Mouse (Mus musculus) lung, embryonic 14.5 days (tissue): Measurements from ENCODE around the gene Agap2. TPM values are rescaled to one million over a fixed set of nuclear protein-coding genes. Genes with fewer than 3 reads are reported as not detected.

Experiments
- ATAC-seq: fragments of 200-750 bp; cut with Nextera tagmentation; 2 replicates; pipeline ENCODE4 v1.8.0; 2017; ENCODE audit warnings: mild to moderate bottlenecking, moderate TSS enrichment, moderate library complexity; ENCODE audit not compliant: insufficient read depth
- DNase-seq: peaks from one replicate; pipeline ENCODE4 v3.0.0-alpha.2; 2015
- H3K27ac ChIP-seq: fragments of 300-500 bp; sonication (generic); 2 replicates; pipeline ENCODE4 v1.5.1; 2014; ENCODE audit warnings: low read depth, mild to moderate bottlenecking, moderate library complexity
- H3K27me3 ChIP-seq: fragments of 300-500 bp; sonication (generic); 2 replicates; pipeline ENCODE4 v1.6.1; 2014; ENCODE audit warnings: low read length, control low read depth; ENCODE audit not compliant: insufficient read depth
- H3K36me3 ChIP-seq: fragments of 300-500 bp; sonication (generic); 2 replicates; pipeline ENCODE4 v1.6.1; 2014; ENCODE audit warnings: control low read depth; ENCODE audit not compliant: insufficient read depth
- H3K4me1 ChIP-seq: fragments of 300-500 bp; sonication (generic); 2 replicates; pipeline ENCODE4 v1.6.1; 2014; ENCODE audit warnings: antibody characterized with exemption, control low read depth; ENCODE audit not compliant: insufficient read depth
- H3K4me2 ChIP-seq: fragments of 300-500 bp; sonication (generic); 2 replicates; pipeline ENCODE4 v1.6.1; 2014; ENCODE audit warnings: mild to moderate bottlenecking
- H3K4me3 ChIP-seq: fragments of 300-500 bp; sonication (generic); 2 replicates; pipeline ENCODE4 v1.5.1; 2014; ENCODE audit warnings: low read depth, low read length
- H3K9ac ChIP-seq: fragments of 300-500 bp; sonication (generic); 2 replicates; pipeline ENCODE4 v1.6.1; 2014
- H3K9me3 ChIP-seq: fragments of 300-500 bp; sonication (generic); 2 replicates; pipeline ENCODE4 v1.6.1; 2016; ENCODE audit warnings: low read depth, low read length, control low read depth
- CTCF ChIP-seq: IDR thresholded peaks from 2 replicates; pipeline ENCODE4 v1.5.1; 2016; ENCODE audit warnings: antibody characterized with exemption, low read depth
- WGBS: fragments of 180-500 bp; shearing (Covaris S2); extraction: QIAGEN DNeasy Blood & Tissue Kit; methylation state at CpG from one replicate; pipeline ENCODE4 v1.1.7; 2014; 5-methylcytosine and 5-hydroxymethylcytosine counted together
- polyA plus RNA-seq: library from polyadenylated mRNA; unstranded; fragments of >200 nt; fragmentation: Nextera tagmentation; extraction: Ambion mirVana; gene quantifications from 2 replicates; pipeline ENCODE4 v1.2.1, GENCODE M21; 2014

Gene Agap2
- polyA plus RNA-seq, 1 experiment from 2014 or later, result 0.07 TPM

DNA sequence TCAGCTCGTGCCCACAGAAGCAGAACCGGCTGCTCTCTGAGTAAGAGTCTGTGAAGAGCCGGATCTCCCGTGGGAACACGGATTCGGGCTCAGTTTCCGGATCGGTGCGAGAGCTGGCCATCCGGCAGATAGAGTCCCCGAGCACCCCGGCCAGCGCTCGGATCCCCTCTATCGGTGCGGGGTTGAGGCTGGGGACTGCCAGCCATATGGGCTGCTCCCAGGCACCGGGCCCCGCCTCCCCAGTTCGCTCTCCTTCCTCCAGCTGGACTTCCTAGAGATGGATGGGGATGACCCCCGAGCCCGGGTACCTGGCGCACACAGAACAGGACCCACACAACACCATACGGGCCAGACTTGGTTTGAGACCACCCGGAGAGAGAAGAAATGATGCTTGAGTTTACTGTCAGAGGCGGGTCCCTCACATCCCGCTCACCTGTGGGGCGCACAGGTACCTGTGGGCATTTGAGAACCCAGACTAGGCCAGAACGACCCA lies 33.8 kb upstream of the Agap2 start, which contains the start of the genes Mettl1 and Eef1akmt3:
Gene Mettl1, plus strand, starts transcription at position 141 of the 493 bp plus-strand sequence.
Gene Eef1akmt3, minus strand, starts transcription at position 240 of the 493 bp plus-strand sequence.
- Histone ChIP-seq H3K27ac (peak within 1 kb of the TSS; percentile 75), H3K4me2 (peak within 1 kb of the TSS; percentile 98), H3K4me3 (peak within 1 kb of the TSS; percentile 77), H3K4me1 (peaks cover 6% of the 10 kb centered on the region; the same call in 1 of the 2 replicates), H3K9me3 (no peaks in the 10 kb centered on the region), H3K9ac (peak within 1 kb of the TSS; percentile 72), H3K36me3 (peaks cover 20% of the 10 kb centered on the region), H3K27me3 (peaks cover 5% of the 10 kb centered on the region)
- DNase-seq, result peak; percentile 55
- peak; percentile 79 for ATAC-seq
- WGBS, result under 1% methylated on average over 28 of the region's 28 CpGs
- TF ChIP-seq CTCF, result no peak

DNA sequence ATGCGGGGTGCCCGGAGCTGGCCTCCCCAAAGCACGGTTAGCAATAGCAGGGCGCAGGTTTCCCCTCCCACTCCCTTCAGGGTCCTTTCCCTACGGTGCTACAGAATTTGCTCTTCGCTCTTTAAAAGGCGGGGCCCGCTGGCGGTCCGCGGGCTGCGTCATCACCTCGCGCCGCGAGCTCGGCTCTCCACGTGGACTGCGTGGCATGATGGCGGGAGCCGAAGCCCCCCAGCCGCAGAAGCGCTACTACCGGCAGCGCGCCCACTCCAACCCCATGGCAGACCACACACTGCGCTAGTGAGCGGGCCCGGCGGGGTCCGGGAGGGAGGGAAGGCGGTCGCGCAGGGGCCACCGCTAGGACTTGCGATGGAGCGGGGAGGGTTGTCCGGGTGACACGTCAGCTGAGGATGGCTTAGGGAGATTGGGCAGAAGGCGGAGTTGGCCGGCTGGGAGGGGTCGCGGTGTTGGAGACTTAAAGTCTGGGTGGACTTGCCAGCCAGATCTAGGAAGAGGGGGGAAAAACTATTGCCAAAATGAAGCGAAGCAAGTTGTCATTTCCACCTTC lies 33.2 kb upstream of the Agap2 start:
- peak; percentile 97 for DNase-seq
- Histone ChIP-seq H3K36me3 (peaks cover 20% of the 10 kb centered on the region), H3K4me2 (peak overlapping the region; percentile 98), H3K4me1 (peaks cover 6% of the 10 kb centered on the region; the same call in 1 of the 2 replicates), H3K9me3 (no peaks in the 10 kb centered on the region), H3K9ac (peak overlapping the region; percentile 72), H3K27me3 (peaks cover 5% of the 10 kb centered on the region), H3K4me3 (peak overlapping the region; percentile 77), H3K27ac (peak overlapping the region; percentile 75)
- no peak for TF ChIP-seq CTCF
- peak; percentile 84 for ATAC-seq
- under 1% methylated on average over 44 of the region's 44 CpGs for WGBS

DNA sequence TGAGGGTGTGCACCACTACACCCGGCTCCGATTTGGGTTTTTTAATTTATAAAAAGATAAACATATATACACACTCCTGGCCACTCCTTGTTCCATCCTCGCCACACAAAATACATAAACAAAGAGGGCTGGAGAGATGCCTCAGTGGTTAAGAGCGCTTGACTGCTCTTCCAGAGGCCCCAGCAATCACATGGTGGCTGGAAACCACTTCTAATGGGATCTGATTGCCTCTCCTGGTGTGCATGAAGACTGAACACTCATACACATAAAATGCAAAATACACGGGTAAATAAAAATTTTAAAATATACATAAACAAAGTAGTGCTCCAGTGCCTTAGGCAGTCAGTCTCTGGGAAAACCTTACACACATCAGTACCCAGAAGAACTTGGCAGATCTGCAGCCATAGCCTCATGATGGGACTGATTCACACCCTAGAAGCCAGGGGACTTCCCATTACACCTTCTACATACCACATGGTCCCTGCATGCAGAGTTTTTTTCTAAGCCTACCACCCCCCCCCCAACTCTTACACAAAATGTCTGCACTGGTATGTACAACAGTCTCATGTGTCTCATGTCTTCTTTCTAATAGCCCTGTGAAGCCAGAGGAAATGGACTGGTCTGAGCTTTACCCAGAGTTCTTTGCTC lies 32.5 kb upstream of the Agap2 start:
- H3K4me2 ChIP-seq, result peak overlapping the region; percentile 98
- peak overlapping the region; percentile 77 for H3K4me3 ChIP-seq
- H3K36me3 ChIP-seq, result peaks cover 20% of the 10 kb centered on the region
- TF ChIP-seq CTCF, result no peak
- peaks cover 8% of the 10 kb centered on the region for H3K27me3 ChIP-seq
- DNase-seq (no peak), ATAC-seq (no peak)
- 12% methylated on average over 5 of the region's 5 CpGs for WGBS
- peak overlapping the region; percentile 72 for H3K9ac ChIP-seq
- no peaks in the 10 kb centered on the region for H3K9me3 ChIP-seq
- H3K4me1 ChIP-seq, result peaks cover 6% of the 10 kb centered on the region; the same call in 1 of the 2 replicates
- peak overlapping the region; percentile 75 for H3K27ac ChIP-seq

DNA sequence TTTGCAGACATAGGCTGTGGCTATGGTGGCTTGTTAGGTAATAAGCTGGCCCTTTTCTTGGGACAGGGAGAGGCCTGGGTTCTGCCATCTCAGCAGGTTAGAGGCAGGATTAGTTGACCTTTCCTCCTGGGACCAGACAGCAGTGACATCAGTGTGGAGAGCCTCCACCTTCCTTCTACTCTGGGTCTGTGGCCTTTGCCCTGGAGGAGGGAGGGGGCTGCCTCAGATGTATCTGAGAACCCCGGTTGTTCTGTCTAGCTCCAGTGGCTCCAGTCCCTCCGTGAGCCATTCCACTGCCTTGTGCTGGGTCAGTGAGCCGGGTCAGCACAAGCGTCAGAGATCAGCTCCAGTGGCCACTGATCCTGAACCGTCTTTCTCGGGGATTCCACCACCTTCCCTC lies 31.9 kb upstream of the Agap2 start:
- Histone ChIP-seq H3K27ac (no peak overlapping the region), H3K9ac (no peak overlapping the region), H3K4me1 (peaks cover 6% of the 10 kb centered on the region; the same call in 1 of the 2 replicates), H3K4me2 (peak overlapping the region; percentile 98; the same call in 1 of the 2 replicates), H3K27me3 (peaks cover 14% of the 10 kb centered on the region), H3K4me3 (no peak overlapping the region), H3K9me3 (no peaks in the 10 kb centered on the region), H3K36me3 (peaks cover 20% of the 10 kb centered on the region)
- no peak for DNase-seq
- TF ChIP-seq CTCF, result no peak
- WGBS, result 86% methylated on average over 6 of the region's 6 CpGs
- ATAC-seq, result no peak

DNA sequence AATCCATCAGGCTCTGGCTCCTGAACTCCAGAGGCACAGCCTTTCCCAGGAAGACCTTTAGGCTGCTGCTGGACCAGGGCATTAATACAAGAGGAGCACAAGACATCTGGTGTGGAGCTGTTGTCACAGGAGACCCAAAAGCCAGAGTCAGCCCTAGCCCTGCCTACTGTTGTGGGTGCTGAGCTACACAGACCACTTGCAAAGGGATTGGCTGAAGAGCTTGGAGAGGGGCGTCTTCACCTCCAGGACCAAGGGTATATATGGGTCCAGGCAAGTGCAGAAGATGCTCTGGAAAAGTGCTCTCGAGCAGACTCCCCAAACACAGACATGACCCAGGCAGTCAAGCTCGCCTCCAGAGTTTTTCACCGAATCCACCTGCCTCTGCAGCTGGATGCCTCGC lies 27.1 kb upstream of the Agap2 start, which contains the start of gene Cyp27b1:
Gene Cyp27b1, plus strand, starts transcription at position 297 of the 400 bp plus-strand sequence.
- H3K4me1 ChIP-seq, result no peaks in the 10 kb centered on the region; the same call in 1 of the 2 replicates
- ATAC-seq (no peak), DNase-seq (no peak)
- H3K9ac ChIP-seq, result no peak within 1 kb of the TSS; the same call in 1 of the 2 replicates
- no peak within 1 kb of the TSS for H3K27ac ChIP-seq
- no peaks in the 10 kb centered on the region for H3K9me3 ChIP-seq
- peaks cover 48% of the 10 kb centered on the region for H3K27me3 ChIP-seq
- H3K4me3 ChIP-seq, result peak within 1 kb of the TSS; percentile 22
- H3K4me2 ChIP-seq, result peak within 1 kb of the TSS; percentile 48
- peaks cover 20% of the 10 kb centered on the region for H3K36me3 ChIP-seq
- 26% methylated on average over 5 of the region's 5 CpGs for WGBS
- TF ChIP-seq CTCF, result no peak

DNA sequence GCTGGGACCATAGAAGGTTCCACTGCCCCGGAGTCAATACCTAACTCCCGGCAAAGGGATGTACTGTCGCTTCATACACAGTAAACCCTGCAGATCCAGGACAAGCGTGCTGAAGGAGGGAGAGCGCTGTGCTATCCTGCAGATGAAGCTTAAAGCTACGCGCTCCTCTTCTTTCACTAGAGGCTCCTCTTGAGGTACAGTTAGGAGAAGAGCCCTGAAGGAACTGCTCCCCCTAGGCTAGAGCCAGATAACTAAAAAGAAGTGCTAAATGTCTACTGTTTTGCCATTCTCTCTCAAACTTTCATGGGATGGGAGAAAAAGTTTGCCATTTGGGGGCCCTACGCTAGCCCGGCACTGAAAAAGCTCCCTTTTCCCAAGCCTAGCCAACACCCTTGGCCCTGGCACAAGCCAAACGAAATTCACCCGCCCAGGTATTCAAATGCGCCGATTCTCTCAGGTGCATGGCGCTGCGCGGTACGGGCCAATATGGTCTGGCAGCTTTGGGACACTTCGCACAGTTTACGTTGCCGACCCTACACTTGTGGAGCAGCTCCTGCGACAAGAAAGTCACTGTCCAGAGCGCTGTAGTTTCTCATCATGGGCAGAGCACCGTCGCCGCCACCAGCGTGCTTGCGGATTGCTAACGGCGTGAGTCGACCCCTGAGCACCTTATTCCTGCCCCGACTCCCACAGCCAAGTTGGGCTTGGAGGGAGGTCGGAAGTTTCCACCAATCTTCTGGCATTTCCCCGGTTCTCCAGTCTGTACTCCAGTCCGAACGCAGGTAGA lies 26.3 kb upstream of the Agap2 start:
- Histone ChIP-seq H3K4me3 (peak overlapping the region; percentile 22), H3K4me1 (no peaks in the 10 kb centered on the region), H3K4me2 (peak overlapping the region; percentile 48), H3K27ac (no peak overlapping the region), H3K9me3 (no peaks in the 10 kb centered on the region), H3K9ac (peak overlapping the region; percentile 28; the same call in 1 of the 2 replicates), H3K36me3 (peaks cover 17% of the 10 kb centered on the region), H3K27me3 (peaks cover 48% of the 10 kb centered on the region)
- peak; percentile 30 for DNase-seq
- WGBS, result 4% methylated on average over 35 of the region's 35 CpGs
- TF ChIP-seq CTCF, result no peak
- no peak for ATAC-seq
